Mouse (Mus musculus) liver, adult 2 months (tissue): ENCODE results near the gene Olfr463.

Experiments
- CTCF ChIP-seq: fragments of 200-500 bp; IDR thresholded peaks from 2 replicates; pipeline ENCODE4 v1.5.1; 2011; ENCODE audit warnings: low read depth, low read length, control low read depth
- POLR2A ChIP-seq: fragments of 200-500 bp; IDR thresholded peaks from 2 replicates; pipeline ENCODE4 v1.6.1; 2011; ENCODE audit warnings: low read length, control low read depth; ENCODE audit not compliant: insufficient read depth; ENCODE audit errors: extremely low read depth

DNA sequence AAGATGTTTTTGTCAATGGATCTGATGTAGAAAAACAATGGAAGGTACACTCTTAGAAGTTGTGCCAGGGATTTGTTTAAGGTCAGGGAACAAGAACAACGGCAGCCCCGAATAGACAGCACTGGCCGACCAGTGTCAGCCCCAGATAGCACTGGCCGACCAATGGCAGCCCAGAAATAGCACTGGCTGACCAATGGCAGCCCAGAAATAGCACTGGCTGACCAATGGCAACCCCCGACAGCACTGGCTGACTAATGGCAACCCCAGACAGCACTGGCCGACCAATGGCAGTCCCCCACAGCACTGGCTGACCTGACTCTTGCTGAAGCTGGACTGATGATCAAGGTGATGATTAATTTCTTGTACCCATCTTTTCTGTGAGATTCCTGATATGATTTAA, 49.3 kb downstream of the Olfr463 start:
- TF ChIP-seq POLR2A = no peak
- TF ChIP-seq CTCF = no peak
